Mouse (Mus musculus): Measurements from ENCODE around the gene Ift22. TPM values are rescaled to one million over a fixed set of nuclear protein-coding genes. Genes with fewer than 3 reads are reported as not detected.
"Not testable (repeated sequence)": the region's sequence is repeated elsewhere in the genome, so short reads cannot be mapped to it uniquely, and the experiment has no call there.

Ift22 gene
- polyA plus RNA-seq, 1 experiment from 2014 or later: 142 TPM

DNA sequence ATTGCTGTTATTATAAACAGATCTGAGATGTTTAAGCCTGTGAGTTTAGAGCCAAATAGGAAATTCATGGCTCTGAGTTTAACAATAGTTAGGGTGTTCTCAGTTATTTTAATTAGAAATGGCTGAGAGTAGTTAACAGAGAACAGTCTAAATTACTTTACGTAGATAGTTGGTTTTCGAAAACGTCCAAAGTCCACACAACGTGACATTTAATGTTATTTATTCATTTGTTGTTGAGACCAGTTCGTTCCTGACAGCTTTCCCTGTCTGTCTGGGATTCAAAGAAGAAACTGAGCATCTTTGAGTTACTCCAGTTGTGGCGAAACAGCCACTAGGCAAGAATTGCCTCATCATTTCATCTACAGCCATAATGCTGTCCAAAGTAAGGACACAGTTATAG, 32.1 kb downstream of the Ift22 start:
- H3K27me3 ChIP-seq (replicated peaks; ENCODE audit: control insufficient read depth, insufficient read depth, low read length); H3K36me3 ChIP-seq (ENCODE audit: control insufficient read depth, insufficient read depth, low read length); H3K9me3 ChIP-seq (ENCODE audit: control insufficient read depth, low read length); H3K4me3 ChIP-seq (ENCODE audit: low read length); H3K27ac ChIP-seq (ENCODE audit: low read depth, low read length); ATAC-seq; H3K9ac ChIP-seq (ENCODE audit: low read depth, low read length); H3K4me1 ChIP-seq (ENCODE audit: control insufficient read depth, insufficient read depth, low read depth, low read length); H3K4me2 ChIP-seq (ENCODE audit: low read length): not testable (repeated sequence)
- 85% methylated on average over 6 of the region's 6 CpGs for WGBS

DNA sequence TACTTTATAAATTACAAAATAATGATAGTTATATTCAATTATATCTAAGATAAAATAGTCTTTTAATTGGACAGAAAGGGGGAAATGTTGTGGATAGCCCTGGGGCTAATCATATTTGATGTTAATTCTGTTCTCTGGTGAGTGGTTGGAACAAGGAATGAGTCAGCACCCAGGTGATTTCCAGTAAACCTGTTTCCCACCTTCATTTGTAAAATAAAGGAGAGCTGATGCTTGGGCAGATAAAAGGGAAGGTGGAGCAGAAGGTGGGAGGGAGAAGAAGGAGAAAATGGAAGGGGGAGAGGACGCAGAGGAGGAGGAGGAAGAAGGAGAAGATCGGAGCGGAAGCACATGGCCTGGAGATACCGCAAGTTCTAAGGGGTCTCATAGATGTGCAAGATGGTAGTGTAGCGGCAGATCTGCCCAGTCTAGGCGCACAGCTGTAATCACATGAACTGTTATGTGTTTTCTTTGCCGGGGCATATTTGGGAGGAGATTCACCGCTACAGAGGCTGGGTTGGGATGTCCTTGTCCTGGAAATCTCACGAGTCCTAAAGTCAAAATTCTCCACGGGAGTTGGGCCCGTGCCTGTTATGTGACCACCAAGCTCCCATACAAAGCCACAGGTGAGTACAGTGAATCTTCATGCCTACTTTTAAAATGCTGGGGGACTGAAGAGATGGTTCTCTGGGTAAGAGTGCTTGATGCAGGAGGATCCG, 33.1 kb downstream of the Ift22 start:
- Histone ChIP-seq H3K9ac (ENCODE audit: low read depth, low read length) (no peak overlapping the region), H3K4me3 (ENCODE audit: low read length) (no peak overlapping the region), H3K9me3 (ENCODE audit: control insufficient read depth, low read length) (no peaks in the 10 kb centered on the region), H3K36me3 (ENCODE audit: control insufficient read depth, insufficient read depth, low read length) (no peaks in the 10 kb centered on the region), H3K4me2 (ENCODE audit: low read length) (no peak overlapping the region), H3K27me3 (replicated peaks; ENCODE audit: control insufficient read depth, insufficient read depth, low read length) (no peaks in the 10 kb centered on the region), H3K4me1 (ENCODE audit: control insufficient read depth, insufficient read depth, low read depth, low read length) (no peaks in the 10 kb centered on the region), H3K27ac (ENCODE audit: low read depth, low read length) (no peak overlapping the region)
- no peak for ATAC-seq
- WGBS: 89% methylated on average over 12 of the region's 12 CpGs

DNA sequence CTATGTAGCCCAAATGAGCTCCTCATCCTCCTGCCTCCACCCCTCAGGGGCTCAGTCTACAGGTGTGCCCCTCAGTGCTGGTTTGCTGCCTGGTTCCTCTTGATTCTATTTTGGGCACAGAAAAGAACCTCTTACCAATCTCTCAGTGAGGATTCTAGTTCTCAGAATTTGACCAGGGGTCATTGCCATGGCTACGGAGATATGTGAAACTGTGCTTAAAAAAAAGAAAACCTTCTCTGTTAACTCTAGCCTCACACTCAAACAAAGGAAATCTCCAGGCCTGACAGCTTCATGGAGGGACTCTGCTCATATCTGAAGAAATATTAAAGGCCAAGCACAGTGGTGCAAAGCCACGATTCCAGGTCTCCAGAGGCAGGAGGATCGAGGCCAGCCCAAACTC, 34.8 kb downstream of the Ift22 start:
- Histone ChIP-seq H3K4me3 (ENCODE audit: low read length) (no peak overlapping the region), H3K9ac (ENCODE audit: low read depth, low read length) (no peak overlapping the region), H3K4me2 (ENCODE audit: low read length) (no peak overlapping the region), H3K9me3 (ENCODE audit: control insufficient read depth, low read length) (no peaks in the 10 kb centered on the region), H3K27ac (ENCODE audit: low read depth, low read length) (no peak overlapping the region), H3K4me1 (ENCODE audit: control insufficient read depth, insufficient read depth, low read depth, low read length) (no peaks in the 10 kb centered on the region), H3K27me3 (replicated peaks; ENCODE audit: control insufficient read depth, insufficient read depth, low read length) (no peaks in the 10 kb centered on the region), H3K36me3 (ENCODE audit: control insufficient read depth, insufficient read depth, low read length) (no peaks in the 10 kb centered on the region)
- no peak for ATAC-seq
- WGBS: 84% methylated on average over 3 of the region's 3 CpGs

GRCm38 (mm10) chr5:136943382-136943781, 35.4 kb downstream of the Ift22 start:
- Histone ChIP-seq H3K27ac (ENCODE audit: low read depth, low read length) (no peak overlapping the region), H3K27me3 (replicated peaks; ENCODE audit: control insufficient read depth, insufficient read depth, low read length) (no peaks in the 10 kb centered on the region), H3K4me3 (ENCODE audit: low read length) (no peak overlapping the region), H3K9ac (ENCODE audit: low read depth, low read length) (no peak overlapping the region), H3K9me3 (ENCODE audit: control insufficient read depth, low read length) (no peaks in the 10 kb centered on the region), H3K4me2 (ENCODE audit: low read length) (no peak overlapping the region), H3K4me1 (ENCODE audit: control insufficient read depth, insufficient read depth, low read depth, low read length) (no peaks in the 10 kb centered on the region), H3K36me3 (ENCODE audit: control insufficient read depth, insufficient read depth, low read length) (no peaks in the 10 kb centered on the region)
- ATAC-seq: no peak
- WGBS: 83% methylated on average over 2 of the region's 2 CpGs

- Histone ChIP-seq H3K36me3 (ENCODE audit: control insufficient read depth, insufficient read depth, low read length) (no peaks in the 10 kb centered on the region), H3K4me3 (ENCODE audit: low read length) (no peak overlapping the region), H3K9me3 (ENCODE audit: control insufficient read depth, low read length) (no peaks in the 10 kb centered on the region), H3K27ac (ENCODE audit: low read depth, low read length) (no peak overlapping the region), H3K9ac (ENCODE audit: low read depth, low read length) (no peak overlapping the region), H3K27me3 (replicated peaks; ENCODE audit: control insufficient read depth, insufficient read depth, low read length) (no peaks in the 10 kb centered on the region), H3K4me2 (ENCODE audit: low read length) (no peak overlapping the region), H3K4me1 (ENCODE audit: control insufficient read depth, insufficient read depth, low read depth, low read length) (no peaks in the 10 kb centered on the region)
- no peak for ATAC-seq
- WGBS: 82% methylated on average over 12 of the region's 12 CpGs
Measured at GRCm38 (mm10) chr5:136945084-136945483, 37.1 kb downstream of the Ift22 start.

GRCm38 (mm10) chr5:136947874-136948273, 39.9 kb downstream of the Ift22 start:
- ATAC-seq: no peak
- H3K9ac ChIP-seq (ENCODE audit: low read depth, low read length): no peak overlapping the region
- no peaks in the 10 kb centered on the region for H3K36me3 ChIP-seq (ENCODE audit: control insufficient read depth, insufficient read depth, low read length)
- H3K4me2 ChIP-seq (ENCODE audit: low read length): no peak overlapping the region
- H3K4me1 ChIP-seq (ENCODE audit: control insufficient read depth, insufficient read depth, low read depth, low read length): no peaks in the 10 kb centered on the region
- H3K4me3 ChIP-seq (ENCODE audit: low read length): no peak overlapping the region
- H3K27ac ChIP-seq (ENCODE audit: low read depth, low read length): no peak overlapping the region
- H3K27me3 ChIP-seq (replicated peaks; ENCODE audit: control insufficient read depth, insufficient read depth, low read length): no peaks in the 10 kb centered on the region
- H3K9me3 ChIP-seq (ENCODE audit: control insufficient read depth, low read length): no peaks in the 10 kb centered on the region

- ATAC-seq; H3K4me1 ChIP-seq (ENCODE audit: control insufficient read depth, insufficient read depth, low read depth, low read length); H3K4me3 ChIP-seq (ENCODE audit: low read length); H3K27ac ChIP-seq (ENCODE audit: low read depth, low read length); H3K27me3 ChIP-seq (replicated peaks; ENCODE audit: control insufficient read depth, insufficient read depth, low read length); H3K36me3 ChIP-seq (ENCODE audit: control insufficient read depth, insufficient read depth, low read length); H3K9me3 ChIP-seq (ENCODE audit: control insufficient read depth, low read length); H3K9ac ChIP-seq (ENCODE audit: low read depth, low read length); H3K4me2 ChIP-seq (ENCODE audit: low read length): not testable (repeated sequence)
- WGBS: 83% methylated on average over 14 of the region's 14 CpGs
Measured at GRCm38 (mm10) chr5:136949551-136950336, 41.8 kb downstream of the Ift22 start.

- no peak overlapping the region for H3K27ac ChIP-seq (ENCODE audit: low read depth, low read length)
- no peaks in the 10 kb centered on the region for H3K36me3 ChIP-seq (ENCODE audit: control insufficient read depth, insufficient read depth, low read length)
- no peak overlapping the region for H3K4me2 ChIP-seq (ENCODE audit: low read length)
- H3K4me3 ChIP-seq (ENCODE audit: low read length): no peak overlapping the region
- no peak overlapping the region for H3K9ac ChIP-seq (ENCODE audit: low read depth, low read length)
- whole genome bisulfite sequencing: 91% methylated on average over 6 of the region's 6 CpGs
- no peaks in the 10 kb centered on the region for H3K27me3 ChIP-seq (replicated peaks; ENCODE audit: control insufficient read depth, insufficient read depth, low read length)
- ATAC-seq: no peak
- no peaks in the 10 kb centered on the region for H3K9me3 ChIP-seq (ENCODE audit: control insufficient read depth, low read length)
- H3K4me1 ChIP-seq (ENCODE audit: control insufficient read depth, insufficient read depth, low read depth, low read length): peaks cover 16% of the 10 kb centered on the region
Measured at GRCm38 (mm10) chr5:136950521-136950920, 42.6 kb downstream of the Ift22 start.

- peaks cover 22% of the 10 kb centered on the region for H3K4me1 ChIP-seq (ENCODE audit: control insufficient read depth, insufficient read depth, low read depth, low read length)
- ATAC-seq: no peak
- H3K36me3 ChIP-seq (ENCODE audit: control insufficient read depth, insufficient read depth, low read length): 0 out of 2 replicates have a peak, but pooled peaks cover under 1% of the 10 kb centered on the region
- H3K4me2 ChIP-seq (ENCODE audit: low read length): no peak overlapping the region; the same call in 1 of the 2 replicates
- no peak overlapping the region; the same call in 1 of the 2 replicates for H3K27ac ChIP-seq (ENCODE audit: low read depth, low read length)
- no peaks in the 10 kb centered on the region for H3K9me3 ChIP-seq (ENCODE audit: control insufficient read depth, low read length)
- WGBS: 84% methylated on average over 4 of the region's 4 CpGs
- no peak overlapping the region for H3K9ac ChIP-seq (ENCODE audit: low read depth, low read length)
- H3K27me3 ChIP-seq (replicated peaks; ENCODE audit: control insufficient read depth, insufficient read depth, low read length): no peaks in the 10 kb centered on the region
- H3K4me3 ChIP-seq (ENCODE audit: low read length): no peak overlapping the region
Measured at GRCm38 (mm10) chr5:136952153-136952552, 44.2 kb downstream of the Ift22 start.

Data from hindbrain, embryonic 16.5 days (tissue).